Mouse (Mus musculus): ENCODE data around the gene Mpst. TPM values are rescaled to one million over a fixed set of nuclear protein-coding genes. Genes with fewer than 3 reads are reported as not detected.
A peak's percentile ranks its signal among the peaks of the same experiment; 100 is the strongest.

The Mpst gene
- polyA plus RNA-seq, 1 experiment from 2014 or later = 3.0 TPM

- ATAC-seq = no peak
- Histone ChIP-seq H3K4me1 (ENCODE audit: control insufficient read depth, insufficient read depth, low read length) (peaks cover 27% of the 10 kb centered on the region), H3K9ac (ENCODE audit: low read depth, low read length) (0 out of 2 replicates have a peak overlapping the region, but pooled peaks have one; percentile 0), H3K36me3 (ENCODE audit: control insufficient read depth, insufficient read depth, low read length) (no peaks in the 10 kb centered on the region), H3K27me3 (replicated peaks; ENCODE audit: control insufficient read depth, insufficient read depth, low read length) (0 out of 2 replicates have a peak, but pooled peaks cover 3% of the 10 kb centered on the region), H3K4me3 (ENCODE audit: low read length) (no peak overlapping the region), H3K9me3 (ENCODE audit: control insufficient read depth, low read length) (no peaks in the 10 kb centered on the region), H3K4me2 (ENCODE audit: low read depth, low read length) (no peak overlapping the region), H3K27ac (ENCODE audit: low read length) (no peak overlapping the region)
- WGBS = 54% methylated on average over 4 of the region's 4 CpGs
Observed at GRCm38 (mm10) chr15:78401921-78402320, 4.3 kb upstream of the Mpst start.

GRCm38 (mm10) chr15:78402423-78402822, 3.8 kb upstream of the Mpst start:
- ATAC-seq = no peak
- WGBS = 80% methylated on average over 7 of the region's 7 CpGs
- Histone ChIP-seq H3K27me3 (replicated peaks; ENCODE audit: control insufficient read depth, insufficient read depth, low read length) (0 out of 2 replicates have a peak, but pooled peaks cover 3% of the 10 kb centered on the region), H3K4me1 (ENCODE audit: control insufficient read depth, insufficient read depth, low read length) (peaks cover 27% of the 10 kb centered on the region), H3K9ac (ENCODE audit: low read depth, low read length) (no peak overlapping the region), H3K27ac (ENCODE audit: low read length) (no peak overlapping the region), H3K4me3 (ENCODE audit: low read length) (no peak overlapping the region), H3K9me3 (ENCODE audit: control insufficient read depth, low read length) (no peaks in the 10 kb centered on the region), H3K36me3 (ENCODE audit: control insufficient read depth, insufficient read depth, low read length) (no peaks in the 10 kb centered on the region), H3K4me2 (ENCODE audit: low read depth, low read length) (no peak overlapping the region)

DNA sequence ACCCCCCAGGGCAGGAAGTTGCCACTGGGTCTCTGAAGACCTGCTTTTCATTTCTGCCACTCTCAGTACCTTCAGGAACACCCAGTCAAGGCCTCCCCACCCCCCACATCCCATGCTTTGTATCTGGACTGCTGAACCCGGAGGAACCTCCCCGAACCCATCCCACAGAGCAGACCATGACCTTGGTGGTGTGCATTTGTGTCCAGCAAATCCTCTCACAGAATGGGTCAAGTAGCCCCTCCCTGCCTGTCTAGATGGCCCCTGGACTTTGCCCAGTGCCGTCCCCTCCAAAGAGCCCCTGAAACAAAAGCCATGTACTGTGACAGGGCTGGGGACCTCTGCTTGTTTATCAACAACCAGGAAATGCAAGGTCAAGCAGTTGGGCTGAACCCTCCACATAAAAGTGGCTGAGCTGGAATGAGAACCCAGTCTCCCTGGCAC, 2.9 kb upstream of the Mpst start:
- ATAC-seq = no peak
- Histone ChIP-seq H3K4me2 (ENCODE audit: low read depth, low read length) (peak overlapping the region; percentile 75), H3K36me3 (ENCODE audit: control insufficient read depth, insufficient read depth, low read length) (no peaks in the 10 kb centered on the region), H3K4me3 (ENCODE audit: low read length) (no peak overlapping the region), H3K27me3 (replicated peaks; ENCODE audit: control insufficient read depth, insufficient read depth, low read length) (0 out of 2 replicates have a peak, but pooled peaks cover 3% of the 10 kb centered on the region), H3K9ac (ENCODE audit: low read depth, low read length) (peak overlapping the region; percentile 12; the same call in 1 of the 2 replicates), H3K4me1 (ENCODE audit: control insufficient read depth, insufficient read depth, low read length) (peaks cover 27% of the 10 kb centered on the region), H3K27ac (ENCODE audit: low read length) (peak overlapping the region; percentile 1; the same call in 1 of the 2 replicates), H3K9me3 (ENCODE audit: control insufficient read depth, low read length) (no peaks in the 10 kb centered on the region)
- 38% methylated on average over 3 of the region's 3 CpGs for WGBS

DNA sequence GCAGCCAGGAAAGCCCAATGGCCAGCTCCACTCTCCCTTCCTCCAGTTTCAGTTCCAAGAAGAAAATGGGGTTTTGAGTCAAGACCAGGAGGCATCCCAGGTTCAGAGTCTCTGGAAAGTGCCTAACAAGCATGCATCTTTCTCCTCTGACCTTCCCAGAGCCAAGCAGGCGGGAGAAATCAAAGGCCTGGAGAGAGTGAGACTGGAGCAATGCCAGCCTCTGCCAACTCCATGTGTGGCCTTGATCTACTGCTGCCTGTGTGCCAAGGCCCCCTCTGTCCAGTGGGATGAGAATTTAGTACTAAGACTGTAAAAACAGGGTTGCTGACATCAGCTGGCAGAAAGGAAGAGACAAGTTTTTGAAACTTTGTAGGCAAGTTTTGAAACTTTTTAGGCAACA, 2.3 kb upstream of the Mpst start:
- peaks cover 32% of the 10 kb centered on the region for H3K4me1 ChIP-seq (ENCODE audit: control insufficient read depth, insufficient read depth, low read length)
- no peaks in the 10 kb centered on the region for H3K27me3 ChIP-seq (replicated peaks; ENCODE audit: control insufficient read depth, insufficient read depth, low read length)
- no peaks in the 10 kb centered on the region for H3K9me3 ChIP-seq (ENCODE audit: control insufficient read depth, low read length)
- H3K36me3 ChIP-seq (ENCODE audit: control insufficient read depth, insufficient read depth, low read length) = no peaks in the 10 kb centered on the region
- H3K4me3 ChIP-seq (ENCODE audit: low read length) = no peak overlapping the region
- peak overlapping the region; percentile 1; the same call in 1 of the 2 replicates for H3K27ac ChIP-seq (ENCODE audit: low read length)
- WGBS = 58% methylated on average over 1 of the region's 1 CpGs
- no peak overlapping the region for H3K9ac ChIP-seq (ENCODE audit: low read depth, low read length)
- peak overlapping the region; percentile 75 for H3K4me2 ChIP-seq (ENCODE audit: low read depth, low read length)
- no peak for ATAC-seq

DNA sequence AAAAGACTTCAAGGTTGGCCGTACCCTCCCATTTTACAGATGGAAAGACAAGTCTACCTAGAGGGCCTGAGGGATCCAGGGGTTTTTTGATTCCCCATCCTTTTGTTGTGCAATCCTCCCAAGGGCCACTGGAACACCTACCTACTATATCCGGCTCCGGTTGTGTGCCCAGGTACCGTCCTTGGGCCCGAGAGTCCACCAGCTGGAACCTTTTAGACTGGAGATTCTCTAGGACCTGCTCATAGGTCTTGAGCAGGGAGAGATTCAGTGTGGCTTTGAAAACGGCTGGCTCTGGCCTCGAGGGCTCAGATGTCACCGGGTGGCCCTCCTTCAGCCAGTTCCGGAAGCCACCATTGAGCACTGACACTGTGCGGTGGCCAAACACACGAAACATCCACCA, 1.1 kb upstream of the Mpst start:
- peak overlapping the region; percentile 91 for H3K27ac ChIP-seq (ENCODE audit: low read length)
- WGBS = 49% methylated on average over 11 of the region's 11 CpGs
- peaks cover under 1% of the 10 kb centered on the region; the same call in 1 of the 2 replicates for H3K27me3 ChIP-seq (replicated peaks; ENCODE audit: control insufficient read depth, insufficient read depth, low read length)
- H3K36me3 ChIP-seq (ENCODE audit: control insufficient read depth, insufficient read depth, low read length) = no peaks in the 10 kb centered on the region
- peaks cover 38% of the 10 kb centered on the region for H3K4me1 ChIP-seq (ENCODE audit: control insufficient read depth, insufficient read depth, low read length)
- no peak for ATAC-seq
- H3K9ac ChIP-seq (ENCODE audit: low read depth, low read length) = peak overlapping the region; percentile 76
- H3K9me3 ChIP-seq (ENCODE audit: control insufficient read depth, low read length) = no peaks in the 10 kb centered on the region
- H3K4me3 ChIP-seq (ENCODE audit: low read length) = peak overlapping the region; percentile 65
- H3K4me2 ChIP-seq (ENCODE audit: low read depth, low read length) = peak overlapping the region; percentile 75

- 1% methylated on average over 34 of the region's 34 CpGs for WGBS
- H3K4me2 ChIP-seq (ENCODE audit: low read depth, low read length) = peak within 1 kb of the TSS; percentile 75
- H3K27me3 ChIP-seq (replicated peaks; ENCODE audit: control insufficient read depth, insufficient read depth, low read length) = peaks cover 6% of the 10 kb centered on the region
- peaks cover 41% of the 10 kb centered on the region for H3K4me1 ChIP-seq (ENCODE audit: control insufficient read depth, insufficient read depth, low read length)
- H3K4me3 ChIP-seq (ENCODE audit: low read length) = peak within 1 kb of the TSS; percentile 65
- H3K9me3 ChIP-seq (ENCODE audit: control insufficient read depth, low read length) = no peaks in the 10 kb centered on the region
- no peaks in the 10 kb centered on the region for H3K36me3 ChIP-seq (ENCODE audit: control insufficient read depth, insufficient read depth, low read length)
- peak within 1 kb of the TSS; percentile 91 for H3K27ac ChIP-seq (ENCODE audit: low read length)
- peak within 1 kb of the TSS; percentile 76 for H3K9ac ChIP-seq (ENCODE audit: low read depth, low read length)
- ATAC-seq = peak; percentile 85
Observed at GRCm38 (mm10) chr15:78405517-78406211, 552 bp upstream of the Mpst start, which contains the start of gene Tst. Tst (minus strand) TSS chr15:78405907.

GRCm38 (mm10) chr15:78409570-78410052, 3.4 kb downstream of the Mpst start:
- WGBS = 22% methylated on average over 12 of the region's 12 CpGs
- peak; percentile 58 for ATAC-seq
- Histone ChIP-seq H3K4me1 (ENCODE audit: control insufficient read depth, insufficient read depth, low read length) (peaks cover 19% of the 10 kb centered on the region), H3K9me3 (ENCODE audit: control insufficient read depth, low read length) (no peaks in the 10 kb centered on the region), H3K27me3 (replicated peaks; ENCODE audit: control insufficient read depth, insufficient read depth, low read length) (peaks cover 16% of the 10 kb centered on the region), H3K4me2 (ENCODE audit: low read depth, low read length) (peak overlapping the region; percentile 57), H3K4me3 (ENCODE audit: low read length) (peak overlapping the region; percentile 33), H3K36me3 (ENCODE audit: control insufficient read depth, insufficient read depth, low read length) (no peaks in the 10 kb centered on the region), H3K9ac (ENCODE audit: low read depth, low read length) (peak overlapping the region; percentile 57), H3K27ac (ENCODE audit: low read length) (peak overlapping the region; percentile 52)

GRCm38 (mm10) chr15:78413083-78413718, 7.0 kb downstream of the Mpst start:
- no peak overlapping the region for H3K4me2 ChIP-seq (ENCODE audit: low read depth, low read length)
- H3K36me3 ChIP-seq (ENCODE audit: control insufficient read depth, insufficient read depth, low read length) = no peaks in the 10 kb centered on the region
- no peak overlapping the region for H3K27ac ChIP-seq (ENCODE audit: low read length)
- 0 out of 2 replicates have a peak overlapping the region, but pooled peaks have one; percentile 8 for H3K9ac ChIP-seq (ENCODE audit: low read depth, low read length)
- no peak overlapping the region for H3K4me3 ChIP-seq (ENCODE audit: low read length)
- H3K27me3 ChIP-seq (replicated peaks; ENCODE audit: control insufficient read depth, insufficient read depth, low read length) = peaks cover 16% of the 10 kb centered on the region
- peaks cover 14% of the 10 kb centered on the region for H3K4me1 ChIP-seq (ENCODE audit: control insufficient read depth, insufficient read depth, low read length)
- H3K9me3 ChIP-seq (ENCODE audit: control insufficient read depth, low read length) = no peaks in the 10 kb centered on the region
- 84% methylated on average over 14 of the region's 14 CpGs for WGBS
- ATAC-seq = no peak; the same call in 1 of the 2 replicates

DNA sequence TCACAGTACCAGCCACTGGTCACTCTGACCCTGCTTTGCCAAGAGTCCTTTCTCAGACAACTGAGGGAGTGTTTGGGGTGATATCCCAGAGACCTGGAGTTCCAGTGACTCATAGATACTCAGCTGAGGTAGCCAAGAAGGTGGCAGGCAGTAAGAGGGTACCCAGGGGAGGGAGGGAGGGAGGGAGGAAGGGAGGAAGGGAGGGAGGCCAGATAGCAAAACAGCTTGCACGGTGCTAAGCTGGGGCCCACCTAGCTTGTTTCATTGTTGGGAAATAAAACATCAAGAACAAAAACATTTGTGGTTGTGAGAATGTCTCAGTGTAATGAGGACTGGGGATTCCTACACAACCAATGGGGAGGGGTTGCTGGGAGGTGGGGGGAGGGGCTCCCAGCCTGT, 7.5 kb downstream of the Mpst start:
- Histone ChIP-seq H3K4me2 (ENCODE audit: low read depth, low read length) (no peak overlapping the region), H3K36me3 (ENCODE audit: control insufficient read depth, insufficient read depth, low read length) (no peaks in the 10 kb centered on the region), H3K9ac (ENCODE audit: low read depth, low read length) (no peak overlapping the region), H3K27ac (ENCODE audit: low read length) (no peak overlapping the region), H3K4me1 (ENCODE audit: control insufficient read depth, insufficient read depth, low read length) (peaks cover 11% of the 10 kb centered on the region), H3K4me3 (ENCODE audit: low read length) (no peak overlapping the region), H3K9me3 (ENCODE audit: control insufficient read depth, low read length) (no peaks in the 10 kb centered on the region), H3K27me3 (replicated peaks; ENCODE audit: control insufficient read depth, insufficient read depth, low read length) (peaks cover 20% of the 10 kb centered on the region)
- 63% methylated on average over 1 of the region's 1 CpGs for WGBS
- ATAC-seq = no peak
